Mouse (Mus musculus) urinary bladder, postnatal 14 days (tissue): ENCODE measurements around the gene Dhrs1.

Source experiments
- DNase-seq: peaks from one replicate; pipeline ENCODE4 v3.0.0; 2021; ENCODE audit warnings: low spot score

Dhrs1 gene

GRCm38 (mm10) chr14:55762001-55762821, 16.7 kb upstream of the Dhrs1 start:
- peak; percentile 43 for DNase-seq

- no peak for DNase-seq
Measured at GRCm38 (mm10) chr14:55761163-55761562, 15.7 kb upstream of the Dhrs1 start, which contains the start of gene Ltb4r2. TSS of gene Ltb4r2 (plus strand) at chr14:55761428.

- peak; percentile 89 for DNase-seq
Measured at GRCm38 (mm10) chr14:55760156-55760555, 14.7 kb upstream of the Dhrs1 start.

GRCm38 (mm10) chr14:55758363-55758784, 12.9 kb upstream of the Dhrs1 start, which contains the start of gene Cideb:
TSS of gene Cideb (minus strand) at chr14:55758458.
- DNase-seq, result peak; percentile 54

- no peak for DNase-seq
Measured at GRCm38 (mm10) chr14:55757566-55757965, 12.1 kb upstream of the Dhrs1 start.

- no peak for DNase-seq
Measured at GRCm38 (mm10) chr14:55747051-55747847, 1.8 kb upstream of the Dhrs1 start.

GRCm38 (mm10) chr14:55745861-55746237, 359 bp upstream of the Dhrs1 start:
- no peak for DNase-seq

- peak; percentile 86 for DNase-seq
Measured at GRCm38 (mm10) chr14:55743711-55744110, 1.8 kb downstream of the Dhrs1 start.

- DNase-seq, result no peak
Measured at GRCm38 (mm10) chr14:55737086-55737687, 8.3 kb downstream of the Dhrs1 start.

- no peak for DNase-seq
Measured at GRCm38 (mm10) chr14:55735758-55736157, 9.7 kb downstream of the Dhrs1 start.

GRCm38 (mm10) chr14:55735334-55735733, 10.2 kb downstream of the Dhrs1 start:
- no peak for DNase-seq

- no peak for DNase-seq
Measured at GRCm38 (mm10) chr14:55734869-55735268, 10.6 kb downstream of the Dhrs1 start.

GRCm38 (mm10) chr14:55733889-55734288, 11.6 kb downstream of the Dhrs1 start:
- no peak for DNase-seq

GRCm38 (mm10) chr14:55730531-55731032, 14.9 kb downstream of the Dhrs1 start:
- no peak for DNase-seq

- no peak for DNase-seq
Measured at GRCm38 (mm10) chr14:55730116-55730515, 15.4 kb downstream of the Dhrs1 start.

- no peak for DNase-seq
Measured at GRCm38 (mm10) chr14:55727889-55728685, 17.4 kb downstream of the Dhrs1 start.

GRCm38 (mm10) chr14:55726261-55726660, 19.2 kb downstream of the Dhrs1 start:
- DNase-seq, result no peak

GRCm38 (mm10) chr14:55724411-55724871, 21.0 kb downstream of the Dhrs1 start:
- DNase-seq, result peak; percentile 30

GRCm38 (mm10) chr14:55723433-55723832, 22.1 kb downstream of the Dhrs1 start:
- DNase-seq, result no peak

- no peak for DNase-seq
Measured at GRCm38 (mm10) chr14:55722438-55722945, 23.0 kb downstream of the Dhrs1 start.
